Mouse (Mus musculus): Measurements from ENCODE around the gene Lmf1. TPM values are rescaled to one million over a fixed set of nuclear protein-coding genes. Genes with fewer than 3 reads are reported as not detected.

Lmf1 gene
- total and polyA plus RNA-seq, 3 experiments: 35.8 to 42.6 (median 40.4) TPM

- no peak for DNase-seq
Observed at GRCm38 (mm10) chr17:25604234-25604633, 25.3 kb downstream of the Lmf1 start.

GRCm38 (mm10) chr17:25608137-25608785 lies 29.4 kb downstream of the Lmf1 start:
- DNase-seq: no peak

- DNase-seq: no peak
Observed at GRCm38 (mm10) chr17:25608821-25609505, 30.1 kb downstream of the Lmf1 start.

- no peak for DNase-seq
Observed at GRCm38 (mm10) chr17:25609506-25609828, 30.6 kb downstream of the Lmf1 start.

- peak; percentile 39 for DNase-seq
Observed at GRCm38 (mm10) chr17:25610151-25610550, 31.3 kb downstream of the Lmf1 start.

- no peak for DNase-seq
Observed at GRCm38 (mm10) chr17:25612537-25612936, 33.7 kb downstream of the Lmf1 start.

GRCm38 (mm10) chr17:25613323-25613722 lies 34.4 kb downstream of the Lmf1 start:
- DNase-seq: no peak

GRCm38 (mm10) chr17:25614723-25615510 lies 36.0 kb downstream of the Lmf1 start:
- DNase-seq: no peak

- peak; percentile 49 for DNase-seq
Observed at GRCm38 (mm10) chr17:25618508-25619056, 39.7 kb downstream of the Lmf1 start.

GRCm38 (mm10) chr17:25623441-25623840 lies 44.6 kb downstream of the Lmf1 start:
- no peak for DNase-seq

GRCm38 (mm10) chr17:25623935-25624334 lies 45.0 kb downstream of the Lmf1 start:
- no peak for DNase-seq

GRCm38 (mm10) chr17:25624446-25625119 lies 45.7 kb downstream of the Lmf1 start:
- no peak for DNase-seq

GRCm38 (mm10) chr17:25625282-25625681 lies 46.4 kb downstream of the Lmf1 start:
- no peak for DNase-seq

- no peak for DNase-seq
Observed at GRCm38 (mm10) chr17:25626196-25627043, 47.5 kb downstream of the Lmf1 start.

GRCm38 (mm10) chr17:25630313-25630712 lies 51.4 kb downstream of the Lmf1 start:
- DNase-seq: no peak

- peak; percentile 25 for DNase-seq
Observed at GRCm38 (mm10) chr17:25634070-25634469, 55.2 kb downstream of the Lmf1 start.

GRCm38 (mm10) chr17:25635387-25635786 lies 56.5 kb downstream of the Lmf1 start:
- DNase-seq: no peak

- no peak for DNase-seq
Observed at GRCm38 (mm10) chr17:25635806-25636205, 56.9 kb downstream of the Lmf1 start.

- DNase-seq: no peak
Observed at GRCm38 (mm10) chr17:25637986-25638385, 59.1 kb downstream of the Lmf1 start.

- DNase-seq: no peak
Observed at GRCm38 (mm10) chr17:25638442-25638841, 59.6 kb downstream of the Lmf1 start.

GRCm38 (mm10) chr17:25640956-25641355 lies 62.1 kb downstream of the Lmf1 start:
- DNase-seq: no peak

Data from adrenal gland, adult 2 months (tissue).